Mouse (Mus musculus): ENCODE measurements at regions not wholly inside any gene's neighbourhood (a gene's known extent, or its start where the extent isn't known, plus 50 kb on each side); places are given as distances from the start of the nearest gene placed in this dataset.

DNA sequence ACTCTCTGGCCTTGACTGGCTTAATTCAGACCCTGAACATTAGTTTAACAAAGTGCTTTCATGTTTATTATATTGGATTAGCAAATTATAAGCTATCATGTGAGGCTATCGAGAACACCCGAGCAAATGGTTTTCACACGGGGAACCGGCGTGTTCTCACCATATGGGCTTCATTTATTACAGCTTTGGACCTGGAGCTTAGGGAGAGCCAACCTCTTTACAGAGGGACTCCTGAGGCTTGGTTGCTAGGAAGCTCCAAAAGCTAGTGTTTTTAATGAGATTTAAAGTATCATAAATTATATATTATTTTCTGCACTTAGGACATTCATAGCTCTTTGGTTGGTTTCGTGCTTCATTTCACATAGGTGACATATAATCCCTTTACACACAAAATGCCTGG, 171.4 kb upstream of the Tox3 start:
- TF ChIP-seq CTCF (IDR thresholded peaks at IDR 0.05 in 2 of 3, conservative IDR thresholded peaks at IDR 0.05 in 1 of 3; ENCODE audit: control insufficient read depth in 1 of 3, insufficient read depth in 1 of 3, low read depth in 2 of 3, low read length in 3 of 3, poor library complexity in 1 of 3, severe bottlenecking in 1 of 3) (no peak), EP300 (IDR thresholded peaks at IDR 0.05; ENCODE audit: low read depth in 1 of 2, low read length in 2 of 2) (no peak), GATA1 (IDR thresholded peaks at IDR 0.05; ENCODE audit: low read depth, low read length) (no peak), POLR2A (IDR thresholded peaks at IDR 0.05; ENCODE audit: control insufficient read depth in 1 of 2, insufficient read depth in 1 of 2, low read depth in 1 of 2, low read length in 2 of 2, poor library complexity in 1 of 2) (no peak), MAX (IDR thresholded peaks at IDR 0.05; ENCODE audit: low read length) (no peak), MAFK (IDR thresholded peaks at IDR 0.05; ENCODE audit: borderline replicate concordance, low read depth, low read length) (no peak), USF1 (IDR thresholded peaks at IDR 0.05; ENCODE audit: low read depth, low read length) (no peak), MYC (IDR thresholded peaks at IDR 0.05; ENCODE audit: low read depth, low read length) (no peak), JUND (IDR thresholded peaks at IDR 0.05; ENCODE audit: low read depth, low read length) (no peak), MAZ (IDR thresholded peaks at IDR 0.05; ENCODE audit: low read depth, low read length) (no peak), RAD21 (IDR thresholded peaks at IDR 0.05; ENCODE audit: low read depth, low read length) (no peak), TAL1 (IDR thresholded peaks at IDR 0.05; ENCODE audit: low read length) (no peak)
